ENCODE assay signal across 8 mouse cellular contexts in genomic region chr4:45491119-45491679, GRCm38 (mm10). TPM values are rescaled to one million over a fixed set of nuclear protein-coding genes. Genes with fewer than 3 reads are reported as not detected.
DNase-seq lines count a peak whose midpoint lies in the region; ATAC-seq and TF ChIP-seq lines count a peak whose summit lies in the region.

No protein-coding gene starts in this region.

- no peaks in the 10 kb centered on the region for H3K36me3 ChIP-seq in intestine, embryonic 14.5 days (ENCODE audit: control insufficient read depth, insufficient read depth, low read length)
- peaks cover 3% of the 10 kb centered on the region; the same call in 1 of the 2 replicates for H3K36me3 ChIP-seq in intestine, postnatal 0 days (ENCODE audit: control insufficient read depth, insufficient read depth)
- H3K36me3 ChIP-seq in forebrain, embryonic 11.5 days (ENCODE audit: control insufficient read depth, insufficient read depth, low read length), result no peaks in the 10 kb centered on the region
- H3K36me3 ChIP-seq in kidney, embryonic 15.5 days, result peaks cover 10% of the 10 kb centered on the region; the same call in 1 of the 2 replicates
- H3K36me3 ChIP-seq in liver, postnatal 0 days (replicated peaks; ENCODE audit: insufficient read depth, low read length), result 0 out of 2 replicates have a peak, but pooled peaks cover 4% of the 10 kb centered on the region

- no peak overlapping the region for H3K4me2 ChIP-seq in intestine, embryonic 14.5 days (ENCODE audit: low read length)
- no peak overlapping the region for H3K4me2 ChIP-seq in intestine, postnatal 0 days (replicated peaks; ENCODE audit: low read depth)
- no peak overlapping the region for H3K4me2 ChIP-seq in forebrain, embryonic 11.5 days (ENCODE audit: low read depth, low read length, severe bottlenecking)
- H3K4me2 ChIP-seq in kidney, embryonic 15.5 days, result no peak overlapping the region
- peak overlapping the region; percentile 39 for H3K4me2 ChIP-seq in liver, postnatal 0 days (ENCODE audit: low read depth, low read length)

- TF ChIP-seq CTCF in intestine, postnatal 0 days (IDR thresholded peaks at IDR 0.05; ENCODE audit: low read depth), result no peak
- TF ChIP-seq CTCF in liver, postnatal 0 days (IDR thresholded peaks at IDR 0.05; ENCODE audit: low read depth), result no peak
- TF ChIP-seq CTCF in layer of hippocampus, adult 2 months (conservative IDR thresholded peaks at IDR 0.05), result no peak

- H3K27ac ChIP-seq in intestine, embryonic 14.5 days (ENCODE audit: low read depth), result peak overlapping the region; percentile 55
- no peak overlapping the region for H3K27ac ChIP-seq in intestine, postnatal 0 days (ENCODE audit: low read depth, low read length)
- H3K27ac ChIP-seq in forebrain, embryonic 11.5 days (ENCODE audit: low read depth, low read length), result 0 out of 2 replicates have a peak overlapping the region, but pooled peaks have one; percentile 70
- H3K27ac ChIP-seq in kidney, embryonic 15.5 days, result peak overlapping the region; percentile 93
- peak overlapping the region; percentile 82 for H3K27ac ChIP-seq in liver, postnatal 0 days (ENCODE audit: low read depth)
- no peak overlapping the region for H3K27ac ChIP-seq in layer of hippocampus, adult 2 months

- no peak for DNase-seq in intestine, embryonic 14.5 days (ENCODE audit: low spot score)
- no peak for DNase-seq in forebrain, embryonic 11.5 days (ENCODE audit: low spot score)
- DNase-seq in liver, postnatal 0 days, result peak; percentile 53
- DNase-seq in layer of hippocampus, adult 2 months (ENCODE audit: low spot score in 2 of 2), result no peak
- DNase-seq in thymus, postnatal 10 days (ENCODE audit: low spot score in 2 of 2), result no peak

- H3K9me3 ChIP-seq in intestine, embryonic 14.5 days (ENCODE audit: control insufficient read depth, low read length), result no peaks in the 10 kb centered on the region
- no peaks in the 10 kb centered on the region for H3K9me3 ChIP-seq in intestine, postnatal 0 days (ENCODE audit: control insufficient read depth)
- H3K9me3 ChIP-seq in forebrain, embryonic 11.5 days (ENCODE audit: control insufficient read depth, low read length), result no peaks in the 10 kb centered on the region
- no peaks in the 10 kb centered on the region for H3K9me3 ChIP-seq in kidney, embryonic 15.5 days (replicated peaks)
- H3K9me3 ChIP-seq in liver, postnatal 0 days (ENCODE audit: low read length), result no peaks in the 10 kb centered on the region

- H3K4me3 ChIP-seq in intestine, embryonic 14.5 days (ENCODE audit: low read depth, low read length), result no peak overlapping the region
- H3K4me3 ChIP-seq in intestine, postnatal 0 days (ENCODE audit: low read depth, low read length), result no peak overlapping the region
- H3K4me3 ChIP-seq in forebrain, embryonic 11.5 days (ENCODE audit: low read depth, low read length), result no peak overlapping the region
- H3K4me3 ChIP-seq in kidney, embryonic 15.5 days (replicated peaks), result no peak overlapping the region
- H3K4me3 ChIP-seq in liver, postnatal 0 days (ENCODE audit: low read depth, low read length), result no peak overlapping the region
- no peak overlapping the region for H3K4me3 ChIP-seq in layer of hippocampus, adult 2 months

- H3K27me3 ChIP-seq in intestine, embryonic 14.5 days (replicated peaks; ENCODE audit: control insufficient read depth, insufficient read depth, low read length), result no peaks in the 10 kb centered on the region
- no peaks in the 10 kb centered on the region for H3K27me3 ChIP-seq in intestine, postnatal 0 days (replicated peaks; ENCODE audit: control insufficient read depth, insufficient read depth, low read length)
- H3K27me3 ChIP-seq in forebrain, embryonic 11.5 days (ENCODE audit: control insufficient read depth, insufficient read depth, low read length), result no peaks in the 10 kb centered on the region
- no peaks in the 10 kb centered on the region for H3K27me3 ChIP-seq in kidney, embryonic 15.5 days
- no peaks in the 10 kb centered on the region for H3K27me3 ChIP-seq in liver, postnatal 0 days (ENCODE audit: insufficient read depth, low read length)

- WGBS in intestine, embryonic 14.5 days, result 45% methylated on average over 6 of the region's 6 CpGs
- 37% methylated on average over 6 of the region's 6 CpGs for WGBS in intestine, postnatal 0 days
- WGBS in forebrain, embryonic 11.5 days, result 30% methylated on average over 6 of the region's 6 CpGs
- 30% methylated on average over 6 of the region's 6 CpGs for WGBS in kidney, embryonic 15.5 days
- WGBS in liver, postnatal 0 days (ENCODE audit: insufficient replicate concordance), result 56% methylated on average over 6 of the region's 6 CpGs

- H3K9ac ChIP-seq in intestine, embryonic 14.5 days (ENCODE audit: low read length), result no peak overlapping the region
- no peak overlapping the region for H3K9ac ChIP-seq in intestine, postnatal 0 days (ENCODE audit: low read depth, low read length)
- no peak overlapping the region for H3K9ac ChIP-seq in forebrain, embryonic 11.5 days (ENCODE audit: low read length)
- H3K9ac ChIP-seq in kidney, embryonic 15.5 days, result no peak overlapping the region
- H3K9ac ChIP-seq in liver, postnatal 0 days (replicated peaks), result 0 out of 2 replicates have a peak overlapping the region, but pooled peaks have one; percentile 0

- no peak for ATAC-seq in intestine, embryonic 14.5 days (replicated peaks; ENCODE audit: low FRiP score, low TSS enrichment, low read depth)
- ATAC-seq in intestine, postnatal 0 days, result no peak
- ATAC-seq in forebrain, embryonic 11.5 days (replicated peaks; ENCODE audit: low FRiP score), result no peak
- no peak for ATAC-seq in kidney, embryonic 15.5 days (replicated peaks; ENCODE audit: low FRiP score)
- peak; percentile 71 for ATAC-seq in liver, postnatal 0 days
- no peak for ATAC-seq in CD4-positive, CD25-positive, alpha-beta regulatory T cell, adult 4 months

- TF ChIP-seq EP300 in liver, postnatal 0 days (IDR thresholded peaks at IDR 0.05; ENCODE audit: low read depth), result no peak; the same call in 1 of the 2 replicates

- peaks cover 79% of the 10 kb centered on the region for H3K4me1 ChIP-seq in intestine, embryonic 14.5 days (replicated peaks; ENCODE audit: control insufficient read depth, insufficient read depth, low read length)
- peaks cover 78% of the 10 kb centered on the region for H3K4me1 ChIP-seq in intestine, postnatal 0 days (replicated peaks; ENCODE audit: control insufficient read depth, insufficient read depth, low read length)
- H3K4me1 ChIP-seq in forebrain, embryonic 11.5 days (replicated peaks; ENCODE audit: control insufficient read depth, insufficient read depth, low read length), result peaks cover 47% of the 10 kb centered on the region
- H3K4me1 ChIP-seq in kidney, embryonic 15.5 days, result peaks cover 91% of the 10 kb centered on the region
- H3K4me1 ChIP-seq in liver, postnatal 0 days (ENCODE audit: insufficient read depth), result peaks cover 77% of the 10 kb centered on the region

RNA-seq across cellular contexts. Expression of gene Shb, which starts 41.1 kb away (rescaled TPM):
- 5.3 and 7.3 TPM in 2 replicates for polyA plus RNA-seq in intestine, embryonic 14.5 days (2014; fragmentation: Nextera tagmentation; extraction: Ambion mirVana)
- polyA plus RNA-seq in intestine, postnatal 0 days (2015; fragmentation: Nextera tagmentation; extraction: Ambion mirVana), result 7.2 and 7.5 TPM in 2 replicates
- polyA plus RNA-seq in forebrain, embryonic 11.5 days (2014; fragmentation: Nextera tagmentation; extraction: Ambion mirVana), result 8.2 and 9.7 TPM in 2 replicates
- polyA plus RNA-seq in kidney, embryonic 15.5 days (2015; fragmentation: Nextera tagmentation; extraction: Ambion mirVana), result 3.8 and 4.9 TPM in 2 replicates
- 2.5 and 3.2 TPM in 2 replicates for polyA plus RNA-seq in liver, postnatal 0 days (2015; fragmentation: Nextera tagmentation; extraction: Ambion mirVana)
- 10 to 100 TPM; 14.1 to 18.8 TPM for total RNA-seq in layer of hippocampus, adult 2 months (2021)
- polyA plus RNA-seq in CD4-positive, CD25-positive, alpha-beta regulatory T cell, adult 4 months (2017; shearing (Covaris generic)), result under 1 TPM in 1 of 2 experiments, not detected in 1; 0.34 TPM

Comparison
In these comparisons a context has a peak if more than half of its experiments do, and no peak if none do; other contexts are left out.
1. H3K27ac ChIP-seq: peak in intestine, embryonic 14.5 days (single experiment), forebrain, embryonic 11.5 days (single experiment), kidney, embryonic 15.5 days (single experiment) and liver, postnatal 0 days (single experiment); none in intestine, postnatal 0 days (single experiment) and layer of hippocampus, adult 2 months (single experiment).